Mouse (Mus musculus): Measurements from ENCODE around the gene Esam. TPM values are rescaled to one million over a fixed set of nuclear protein-coding genes. Genes with fewer than 3 reads are reported as not detected.

Gene Esam
- total and polyA plus RNA-seq, 3 experiments = 58.5 to 81.3 (median 77.1) TPM

- peaks cover 77% of the 10 kb centered on the region for H3K36me3 ChIP-seq (ENCODE audit: control insufficient read depth, insufficient read depth, low read length)
- H3K9ac ChIP-seq (ENCODE audit: low read depth, low read length) = no peak overlapping the region
- DNase-seq = no peak
- no peaks in the 10 kb centered on the region for H3K79me2 ChIP-seq (replicated peaks; ENCODE audit: control insufficient read depth, insufficient read depth, low read length)
- H3K27me3 ChIP-seq (ENCODE audit: control insufficient read depth, insufficient read depth, low read length) = no peaks in the 10 kb centered on the region
- WGBS = 59% methylated on average over 4 of the region's 4 CpGs
- intact Hi-C loops (cut with DNase I) = no loop called here
- H3K4me3 ChIP-seq = no peak overlapping the region
- H3K4me1 ChIP-seq (ENCODE audit: control insufficient read depth, insufficient read depth, low read length) = peaks cover 39% of the 10 kb centered on the region
- TF ChIP-seq POLR2A (IDR thresholded peaks at IDR 0.05; ENCODE audit: insufficient read depth, low read depth, low read length) = no peak
- TF ChIP-seq EP300 (IDR thresholded peaks at IDR 0.05; ENCODE audit: insufficient read depth, low read depth, low read length) = no peak
- TF ChIP-seq CTCF (IDR thresholded peaks at IDR 0.05) = no peak
- H3K27ac ChIP-seq = peak overlapping the region; percentile 0
These were observed 9.0 kb downstream of the Esam start for GRCm38 (mm10) chr9:37536851-37537250.

DNA sequence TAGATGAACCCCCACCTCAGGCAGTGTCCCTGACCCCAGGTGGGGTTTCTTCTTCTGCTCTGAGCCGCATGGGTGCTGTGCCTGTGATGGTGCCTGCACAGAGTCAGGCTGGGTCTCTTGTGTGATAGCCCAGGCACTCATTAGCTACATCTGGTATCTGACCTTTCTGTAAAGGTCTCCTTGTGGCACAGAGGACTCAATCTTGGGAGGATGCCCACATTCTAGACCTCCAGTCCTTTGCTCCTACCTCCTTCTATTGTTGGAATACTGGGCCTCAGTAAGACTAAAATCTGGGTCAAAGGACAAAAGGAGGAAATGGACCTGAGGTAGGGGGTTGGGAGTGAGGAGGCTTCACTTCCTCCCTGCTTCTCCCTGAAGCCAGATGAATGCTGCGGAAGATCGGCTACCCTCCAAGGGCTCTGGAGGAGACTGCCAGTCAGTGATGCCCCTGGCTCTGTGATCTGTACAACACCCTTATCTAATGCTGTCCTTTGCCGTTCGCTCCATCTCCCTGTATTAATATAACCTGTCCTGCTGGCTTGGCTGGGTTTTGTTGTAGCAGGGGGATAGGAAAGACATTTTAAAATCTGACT lies 9.9 kb downstream of the Esam start:
- 37% methylated on average over 5 of the region's 5 CpGs for WGBS
- H3K9ac ChIP-seq (ENCODE audit: low read depth, low read length) = no peak overlapping the region; the same call in 1 of the 2 replicates
- peak overlapping the region; percentile 59 for H3K27ac ChIP-seq
- peaks cover 79% of the 10 kb centered on the region for H3K36me3 ChIP-seq (ENCODE audit: control insufficient read depth, insufficient read depth, low read length)
- H3K4me1 ChIP-seq (ENCODE audit: control insufficient read depth, insufficient read depth, low read length) = peaks cover 42% of the 10 kb centered on the region
- H3K79me2 ChIP-seq (replicated peaks; ENCODE audit: control insufficient read depth, insufficient read depth, low read length) = no peaks in the 10 kb centered on the region
- H3K4me3 ChIP-seq = peak overlapping the region; percentile 13; the same call in 1 of the 2 replicates
- DNase-seq = no peak
- TF ChIP-seq EP300 (IDR thresholded peaks at IDR 0.05; ENCODE audit: insufficient read depth, low read depth, low read length) (no peak), CTCF (IDR thresholded peaks at IDR 0.05) (no peak), POLR2A (IDR thresholded peaks at IDR 0.05; ENCODE audit: insufficient read depth, low read depth, low read length) (no peak)
- no peaks in the 10 kb centered on the region for H3K27me3 ChIP-seq (ENCODE audit: control insufficient read depth, insufficient read depth, low read length)
- intact Hi-C loops (cut with DNase I) = no loop called here

DNA sequence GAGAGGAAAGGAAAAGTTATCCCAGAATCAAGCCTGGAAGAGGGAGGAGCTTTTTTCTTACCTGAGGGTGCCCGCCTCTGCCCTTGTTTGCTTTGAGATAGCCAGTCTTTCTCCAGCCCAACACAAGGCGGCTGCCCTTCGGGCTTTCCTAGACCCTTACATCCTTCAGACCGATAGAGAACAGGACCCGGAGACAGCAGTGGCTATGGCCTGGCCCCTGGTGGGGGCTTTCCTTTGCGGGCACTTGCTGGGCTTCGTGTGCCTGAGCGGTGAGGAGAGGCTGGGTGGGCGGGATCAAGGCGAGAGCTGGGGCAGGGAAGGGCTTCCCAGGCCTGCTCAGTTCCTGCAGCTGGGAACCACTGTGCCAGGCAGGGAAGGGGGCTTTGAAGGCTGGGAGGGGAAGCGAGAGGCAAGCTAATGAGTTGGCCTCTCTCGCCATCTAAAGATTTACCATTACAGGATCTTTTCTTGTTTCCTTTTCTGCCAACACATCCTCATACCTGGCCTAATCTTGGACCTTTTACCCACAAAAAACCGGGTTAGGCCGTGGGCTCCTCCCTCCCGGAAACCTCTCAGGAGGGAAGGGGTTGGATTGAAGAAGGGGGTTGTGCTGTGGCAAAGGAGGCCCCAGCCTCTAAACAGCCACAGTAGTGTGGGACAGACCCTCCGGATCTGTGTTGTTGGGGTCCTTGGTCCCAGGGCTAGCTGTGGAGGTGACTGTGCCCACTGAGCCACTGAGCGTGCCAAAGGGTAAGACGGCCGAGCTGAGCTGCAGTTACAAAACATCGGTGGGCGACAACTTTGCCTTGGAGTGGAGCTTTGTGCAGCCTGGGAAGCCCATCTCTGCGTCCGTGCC lies 11.5 kb downstream of the Esam start, which contains the start of gene Vsig2:
Gene Vsig2, plus strand, starts transcription at position 86 of the 856 bp plus-strand sequence.
- DNase-seq = no peak
- TF ChIP-seq POLR2A (IDR thresholded peaks at IDR 0.05; ENCODE audit: insufficient read depth, low read depth, low read length) (no peak), EP300 (IDR thresholded peaks at IDR 0.05; ENCODE audit: insufficient read depth, low read depth, low read length) (no peak), CTCF (IDR thresholded peaks at IDR 0.05) (no peak)
- 59% methylated on average over 23 of the region's 23 CpGs for WGBS
- Histone ChIP-seq H3K27me3 (ENCODE audit: control insufficient read depth, insufficient read depth, low read length) (no peaks in the 10 kb centered on the region), H3K36me3 (ENCODE audit: control insufficient read depth, insufficient read depth, low read length) (peaks cover 67% of the 10 kb centered on the region), H3K9ac (ENCODE audit: low read depth, low read length) (no peak within 1 kb of the TSS), H3K4me3 (no peak within 1 kb of the TSS), H3K79me2 (replicated peaks; ENCODE audit: control insufficient read depth, insufficient read depth, low read length) (no peaks in the 10 kb centered on the region), H3K4me1 (ENCODE audit: control insufficient read depth, insufficient read depth, low read length) (peaks cover 37% of the 10 kb centered on the region), H3K27ac (peak within 1 kb of the TSS; percentile 59; the same call in 1 of the 2 replicates)
- intact Hi-C loops (cut with DNase I) = no loop called here

- H3K27ac ChIP-seq = peak overlapping the region; percentile 1; the same call in 1 of the 2 replicates
- DNase-seq = no peak
- TF ChIP-seq CTCF (IDR thresholded peaks at IDR 0.05) (no peak), POLR2A (IDR thresholded peaks at IDR 0.05; ENCODE audit: insufficient read depth, low read depth, low read length) (no peak), EP300 (IDR thresholded peaks at IDR 0.05; ENCODE audit: insufficient read depth, low read depth, low read length) (no peak)
- H3K79me2 ChIP-seq (replicated peaks; ENCODE audit: control insufficient read depth, insufficient read depth, low read length) = no peaks in the 10 kb centered on the region
- no peak overlapping the region for H3K4me3 ChIP-seq
- H3K36me3 ChIP-seq (ENCODE audit: control insufficient read depth, insufficient read depth, low read length) = peaks cover 59% of the 10 kb centered on the region
- H3K27me3 ChIP-seq (ENCODE audit: control insufficient read depth, insufficient read depth, low read length) = no peaks in the 10 kb centered on the region
- no peak overlapping the region for H3K9ac ChIP-seq (ENCODE audit: low read depth, low read length)
- intact Hi-C loops (cut with DNase I) = no loop called here
- 78% methylated on average over 4 of the region's 4 CpGs for WGBS
- H3K4me1 ChIP-seq (ENCODE audit: control insufficient read depth, insufficient read depth, low read length) = peaks cover 38% of the 10 kb centered on the region
These were observed 12.3 kb downstream of the Esam start for GRCm38 (mm10) chr9:37540226-37540625.

- no peak for DNase-seq
- 45% methylated on average over 6 of the region's 6 CpGs for WGBS
- no peaks in the 10 kb centered on the region for H3K27me3 ChIP-seq (ENCODE audit: control insufficient read depth, insufficient read depth, low read length)
- peaks cover 39% of the 10 kb centered on the region for H3K4me1 ChIP-seq (ENCODE audit: control insufficient read depth, insufficient read depth, low read length)
- peaks cover 53% of the 10 kb centered on the region for H3K36me3 ChIP-seq (ENCODE audit: control insufficient read depth, insufficient read depth, low read length)
- TF ChIP-seq POLR2A (IDR thresholded peaks at IDR 0.05; ENCODE audit: insufficient read depth, low read depth, low read length) = 0 out of 2 replicates have a peak, but pooled peaks have one; percentile 11
- TF ChIP-seq EP300 (IDR thresholded peaks at IDR 0.05; ENCODE audit: insufficient read depth, low read depth, low read length) = no peak
- intact Hi-C loops (cut with DNase I) = no loop called here
- no peak overlapping the region for H3K4me3 ChIP-seq
- no peaks in the 10 kb centered on the region for H3K79me2 ChIP-seq (replicated peaks; ENCODE audit: control insufficient read depth, insufficient read depth, low read length)
- peak overlapping the region; percentile 63 for H3K27ac ChIP-seq
- no peak overlapping the region for H3K9ac ChIP-seq (ENCODE audit: low read depth, low read length)
These were observed 13.1 kb downstream of the Esam start for GRCm38 (mm10) chr9:37540701-37541575.
